Mouse (Mus musculus) CD4-positive, CD25-positive, alpha-beta regulatory T cell, adult 4 months (primary cell): Measurements from ENCODE around the gene Spag4. TPM values are rescaled to one million over a fixed set of nuclear protein-coding genes. Genes with fewer than 3 reads are reported as not detected.
"Not testable (repeated sequence)": the region's sequence is repeated elsewhere in the genome, so short reads cannot be mapped to it uniquely, and the experiment has no call there.

Experiments
- ATAC-seq: one replicate; pipeline ENCODE4 v1.8.0; 2017
- polyA plus RNA-seq, 2 experiments: library from polyadenylated mRNA; unstranded; fragments of 100-300 nt; shearing (Covaris generic); gene quantifications; one replicate each; pipeline ENCODE4 v1.2.1; 2017

The Spag4 gene
- polyA plus RNA-seq, 2 experiments from 2014 or later = 0.15 TPM; not detected in 1

- peak; percentile 38 for ATAC-seq
Observed at GRCm38 (mm10) chr2:156110627-156111357, 45.8 kb downstream of the Spag4 start.

- ATAC-seq = peak; percentile 93
Observed at GRCm38 (mm10) chr2:156111358-156112079, 46.5 kb downstream of the Spag4 start, which contains the start of the genes Cpne1 and Rbm12. Gene Cpne1, minus strand, starts transcription at chr2:156111965. Gene Rbm12, minus strand, starts transcription at chr2:156111978.

- not testable (repeated sequence) for ATAC-seq
Observed at GRCm38 (mm10) chr2:156112080-156112423, 47.1 kb downstream of the Spag4 start.

- ATAC-seq = no peak
Observed at GRCm38 (mm10) chr2:156119566-156119965, 54.6 kb downstream of the Spag4 start.

Other genes with a start within 250 kb of the Spag4 start
- 10 to 100 TPM; 12.8 to 16.5 TPM for gene BC029722, start 245.7 kb upstream of the Spag4 start, polyA plus RNA-seq
- gene Eif6, start 238.2 kb upstream of the Spag4 start, polyA plus RNA-seq = 10 to 100 TPM; 63.3 to 77.1 TPM
- gene Fam83c, start 230.3 kb upstream of the Spag4 start, polyA plus RNA-seq = not detected
- 10 to 100 TPM; 43.5 to 57.6 TPM for gene Uqcc1, start 134.9 kb upstream of the Spag4 start, polyA plus RNA-seq
- not detected for gene Gm15557, start 124.4 kb upstream of the Spag4 start, polyA plus RNA-seq
- not detected for gene Gdf5, start 119.8 kb upstream of the Spag4 start, polyA plus RNA-seq
- 10 to 100 TPM; 34.0 to 50.2 TPM for gene Cep250, start 108.7 kb upstream of the Spag4 start, polyA plus RNA-seq
- gene 6430550D23Rik, start 57.2 kb upstream of the Spag4 start, polyA plus RNA-seq = 1 to 10 TPM; 1.1 to 4.9 TPM
- gene Ergic3, start 57.1 kb upstream of the Spag4 start, polyA plus RNA-seq = 100 to 1,000 TPM; 131 to 182 TPM
- not detected for gene Fer1l4, start 12.2 kb upstream of the Spag4 start, polyA plus RNA-seq
- 10 to 100 TPM; 48.0 to 57.8 TPM for gene Cpne1, start 46.8 kb downstream of the Spag4 start, polyA plus RNA-seq
- 10 to 100 TPM; 15.6 to 19.2 TPM for gene Rbm12, start 46.8 kb downstream of the Spag4 start, polyA plus RNA-seq
- gene Gm28036, start 61.9 kb downstream of the Spag4 start, polyA plus RNA-seq = 1 to 10 TPM; 7.7 to 8.0 TPM
- gene Romo1, start 78.9 kb downstream of the Spag4 start, polyA plus RNA-seq = 100 to 1,000 TPM; 109 to 134 TPM
- gene Nfs1, start 79.0 kb downstream of the Spag4 start, polyA plus RNA-seq = 10 to 100 TPM; 40.2 to 47.6 TPM
- 100 to 1,000 TPM; 592 to 714 TPM for gene Rbm39, start 115.1 kb downstream of the Spag4 start, polyA plus RNA-seq
- 10 to 100 TPM; 70.0 to 87.9 TPM for gene Phf20, start 131.3 kb downstream of the Spag4 start, polyA plus RNA-seq
- gene Cnbd2, start 247.1 kb downstream of the Spag4 start, polyA plus RNA-seq = 1 to 10 TPM; 6.3 to 8.8 TPM
- 1 to 10 TPM; 1.6 to 2.7 TPM for gene Scand1, start 247.5 kb downstream of the Spag4 start, polyA plus RNA-seq